Mouse (Mus musculus) heart, adult 2 months (tissue): ENCODE data around the gene Rit1. TPM values are rescaled to one million over a fixed set of nuclear protein-coding genes. Genes with fewer than 3 reads are reported as not detected.
"Not testable (repeated sequence)": the region's sequence is repeated elsewhere in the genome, so short reads cannot be mapped to it uniquely, and the experiment has no call there.

Source experiments
- DNase-seq, 2 experiments: peaks; one replicate each; pipeline ENCODE4 v3.0.0; 2021
- H3K27ac ChIP-seq: fragments of 200-600 bp; 2 replicates; pipeline ENCODE4 v1.8.1; 2022
- H3K27me3 ChIP-seq: fragments of 200-500 bp; 2 replicates; pipeline ENCODE4 v1.6.1; 2012; ENCODE audit warnings: mild to moderate bottlenecking, low read length, inconsistent platforms, mixed read lengths; ENCODE audit not compliant: control insufficient read depth, insufficient read depth
- H3K36me3 ChIP-seq: fragments of 200-500 bp; 2 replicates; pipeline ENCODE4 v1.6.1; 2012; ENCODE audit warnings: low read length, inconsistent platforms; ENCODE audit not compliant: control insufficient read depth, insufficient read depth
- H3K4me1 ChIP-seq: fragments of 200-500 bp; 2 replicates; pipeline ENCODE4 v1.6.1; 2011; ENCODE audit warnings: low read length; ENCODE audit not compliant: control insufficient read depth, insufficient read depth
- H3K4me3 ChIP-seq: fragments of 200-600 bp; 2 replicates; pipeline ENCODE4 v1.8.1; 2022
- H3K79me2 ChIP-seq: fragments of 200-500 bp; replicated peaks from 2 replicates; pipeline ENCODE4 v1.6.1; 2012; ENCODE audit warnings: mild to moderate bottlenecking, inconsistent platforms, low read length, moderate library complexity, mixed read lengths; ENCODE audit not compliant: control insufficient read depth, insufficient read depth
- H3K9ac ChIP-seq: fragments of 200-500 bp; 2 replicates; pipeline ENCODE4 v1.6.1; 2012; ENCODE audit warnings: low read depth, mild to moderate bottlenecking, control low read depth, inconsistent platforms, low read length, mixed read lengths
- POLR2A ChIP-seq: fragments of 200-500 bp; IDR thresholded peaks from 2 replicates; pipeline ENCODE4 v1.6.1; 2011; ENCODE audit warnings: mild to moderate bottlenecking, low read depth, low read length, control low read depth; ENCODE audit not compliant: insufficient read depth
- WGBS: fragments of 180-500 bp; shearing (Covaris S2); methylation state at CpG from one replicate; pipeline ENCODE4 v1.1.7; 2018; 5-methylcytosine and 5-hydroxymethylcytosine counted together
- intact Hi-C: fragments of 180-260 bp; cut with DNase I; formaldehyde crosslinking; loops from one replicate; pipeline ENCODE4 v1.15.1; 2025
- polyA plus RNA-seq: library from polyadenylated mRNA; depleted of rRNA; stranded (reverse); fragments of >200 nt; gene quantifications from 2 replicates; pipeline ENCODE4 v1.2.3, GENCODE M21; 2012; rRNA removed
- total RNA-seq, 2 experiments: library from RNA; stranded (reverse); gene quantifications; 2 replicates each; pipeline ENCODE4 v1.2.3; 2021

Gene Rit1
- total and polyA plus RNA-seq, 3 experiments, result 57.0 to 98.3 (median 66.6) TPM

DNA sequence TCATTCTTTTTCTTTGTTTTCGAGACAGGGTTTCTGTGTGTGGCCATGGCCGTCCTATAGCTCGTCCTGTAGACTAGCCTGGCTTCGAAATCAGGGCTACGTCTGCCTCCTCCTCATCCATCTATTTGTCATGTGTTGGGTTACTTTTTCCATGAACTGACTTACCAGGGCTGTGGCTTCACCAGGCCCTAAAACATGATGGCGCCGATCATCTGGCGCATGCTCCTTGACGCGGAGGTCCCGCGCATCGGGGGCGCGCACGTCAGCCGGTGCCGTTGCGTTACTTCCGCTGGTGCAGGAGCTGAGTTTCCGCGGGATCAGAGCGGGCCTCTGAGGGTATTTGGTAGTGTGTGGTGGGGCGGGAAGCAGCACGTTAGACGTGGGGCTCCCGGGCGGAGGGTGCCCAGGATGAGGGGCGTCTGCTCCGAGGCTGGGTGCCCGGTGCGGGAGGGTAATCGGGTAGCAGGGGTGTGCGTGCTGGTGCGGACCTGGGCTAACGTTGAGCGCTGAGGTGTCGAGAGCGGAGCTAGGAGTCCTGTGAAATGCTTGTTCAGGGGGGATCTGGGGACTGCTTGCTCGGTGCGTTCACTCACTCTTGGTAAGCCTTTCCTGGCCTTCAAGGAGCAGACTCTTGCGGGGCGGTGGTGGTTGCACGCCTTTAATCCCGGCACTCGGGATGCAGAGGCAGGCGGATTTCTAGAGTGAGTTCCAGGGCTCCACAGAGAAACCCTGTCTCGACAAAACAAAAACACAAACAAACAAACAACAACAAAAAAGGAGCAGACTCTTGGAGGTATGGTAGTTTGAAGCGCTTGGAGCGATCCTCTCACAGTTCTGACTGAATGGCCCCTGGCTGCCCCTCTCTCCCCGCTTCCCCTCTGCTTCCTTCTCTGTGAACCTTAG, 58.6 kb downstream of the Rit1 start, which contains the start of gene Syt11:
Gene Syt11 (minus strand): TSS at position 226 of the 903 bp plus-strand sequence.
- 5% methylated on average over 40 of the region's 51 CpGs for WGBS
- H3K79me2 ChIP-seq, H3K4me1 ChIP-seq, H3K36me3 ChIP-seq, H3K27me3 ChIP-seq, intact Hi-C loops: not testable (repeated sequence)
- Histone ChIP-seq H3K27ac (peak within 1 kb of the TSS; percentile 57), H3K9ac (peak within 1 kb of the TSS; percentile 73), H3K4me3 (peak within 1 kb of the TSS; percentile 46)
- DNase-seq, result peak; percentile 56 to 64
- TF ChIP-seq POLR2A, result peak; percentile 67; the same call in 1 of the 2 replicates

Other genes starting within 250 kb of the Rit1 start
- gene Lmna, start 206.9 kb upstream of the Rit1 start, total RNA-seq, result 100 to 1,000 TPM; 117 to 138 TPM
- gene Lmna, start 206.9 kb upstream of the Rit1 start, polyA plus RNA-seq, result 67.3 and 85.2 TPM in 2 replicates
- under 1 TPM; 0.42 to 0.45 TPM for gene Mex3a, start 184.4 kb upstream of the Rit1 start, total RNA-seq
- 0.27 and 0.59 TPM in 2 replicates for gene Mex3a, start 184.4 kb upstream of the Rit1 start, polyA plus RNA-seq
- not detected for gene Rab25, start 168.5 kb upstream of the Rit1 start, total RNA-seq
- 2.2 TPM in 1 of 2 replicates, not detected in the other for gene Rab25, start 168.5 kb upstream of the Rit1 start, polyA plus RNA-seq
- 100 to 1,000 TPM in 1 of 2 experiments, 10 to 100 TPM in 1; 94.3 to 104 TPM for gene Lamtor2, start 163.8 kb upstream of the Rit1 start, total RNA-seq
- 118 TPM in 2 replicates for gene Lamtor2, start 163.8 kb upstream of the Rit1 start, polyA plus RNA-seq
- 10 to 100 TPM; 70.1 to 76.5 TPM for gene Ubqln4, start 163.1 kb upstream of the Rit1 start, total RNA-seq
- 69.3 and 86.7 TPM in 2 replicates for gene Ubqln4, start 163.1 kb upstream of the Rit1 start, polyA plus RNA-seq
- gene Ssr2, start 141.0 kb upstream of the Rit1 start, total RNA-seq, result 10 to 100 TPM; 65.3 to 67.6 TPM
- gene Ssr2, start 141.0 kb upstream of the Rit1 start, polyA plus RNA-seq, result 80.0 and 115 TPM in 2 replicates
- 10 to 100 TPM; 37.3 to 37.5 TPM for gene Arhgef2, start 110.9 kb upstream of the Rit1 start, total RNA-seq
- 51.0 and 53.4 TPM in 2 replicates for gene Arhgef2, start 110.9 kb upstream of the Rit1 start, polyA plus RNA-seq
- not detected for gene Rxfp4, start 63.7 kb upstream of the Rit1 start, total RNA-seq
- 0.41 TPM in 1 of 2 replicates, not detected in the other for gene Rxfp4, start 63.7 kb upstream of the Rit1 start, polyA plus RNA-seq
- 10 to 100 TPM; 24.9 to 25.7 TPM for gene Khdc4, start 31.0 kb upstream of the Rit1 start, total RNA-seq
- 29.9 and 46.1 TPM in 2 replicates for gene Khdc4, start 31.0 kb upstream of the Rit1 start, polyA plus RNA-seq
- gene Syt11, start 58.3 kb downstream of the Rit1 start, total RNA-seq, result 1 to 10 TPM; 6.6 to 7.9 TPM
- 10.2 and 18.2 TPM in 2 replicates for gene Syt11, start 58.3 kb downstream of the Rit1 start, polyA plus RNA-seq
- 10 to 100 TPM; 19.9 to 24.3 TPM for gene Gon4l, start 118.4 kb downstream of the Rit1 start, total RNA-seq
- gene Gon4l, start 118.4 kb downstream of the Rit1 start, polyA plus RNA-seq, result 10.7 and 15.8 TPM in 2 replicates
- gene Msto1, start 197.2 kb downstream of the Rit1 start, total RNA-seq, result 10 to 100 TPM; 12.4 to 12.6 TPM
- gene Msto1, start 197.2 kb downstream of the Rit1 start, polyA plus RNA-seq, result 21.6 and 22.1 TPM in 2 replicates
- gene Ash1l, start 233.8 kb downstream of the Rit1 start, total RNA-seq, result 10 to 100 TPM; 36.4 to 41.1 TPM
- gene Ash1l, start 233.8 kb downstream of the Rit1 start, polyA plus RNA-seq, result 6.9 and 14.0 TPM in 2 replicates
- 100 to 1,000 TPM; 134 to 153 TPM for gene Dap3, start 234.3 kb downstream of the Rit1 start, total RNA-seq
- 66.5 and 98.1 TPM in 2 replicates for gene Dap3, start 234.3 kb downstream of the Rit1 start, polyA plus RNA-seq